Mouse (Mus musculus) right cerebral cortex, postnatal 25 days (tissue): ENCODE data around the gene Frs2.
"Not testable (repeated sequence)": the region's sequence is repeated elsewhere in the genome, so short reads cannot be mapped to it uniquely, and the experiment has no call there.

ENCODE experiments used
- DNase-seq: peaks from one replicate; pipeline ENCODE4 v3.0.0; 2022

Gene Frs2

DNA sequence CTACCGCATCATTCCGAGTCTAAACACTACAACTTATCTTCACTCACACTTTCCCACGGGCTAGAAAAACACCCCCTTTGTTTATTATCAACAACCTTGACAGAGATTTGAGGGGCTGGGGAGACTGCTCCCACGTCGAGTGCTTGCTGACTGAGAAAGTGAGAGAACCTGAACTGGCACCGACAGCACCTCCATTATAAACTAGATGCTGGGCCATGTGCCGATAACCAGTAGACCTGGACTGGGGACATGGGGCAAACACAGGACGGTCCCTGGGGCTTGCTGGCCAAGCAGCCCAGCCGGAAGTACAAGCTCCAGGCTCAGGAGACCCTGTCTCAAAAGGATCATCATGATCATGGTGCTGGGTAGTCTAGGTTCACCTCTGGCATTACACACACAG is 1.9 kb downstream of the Frs2 start:
- no peak for DNase-seq

DNA sequence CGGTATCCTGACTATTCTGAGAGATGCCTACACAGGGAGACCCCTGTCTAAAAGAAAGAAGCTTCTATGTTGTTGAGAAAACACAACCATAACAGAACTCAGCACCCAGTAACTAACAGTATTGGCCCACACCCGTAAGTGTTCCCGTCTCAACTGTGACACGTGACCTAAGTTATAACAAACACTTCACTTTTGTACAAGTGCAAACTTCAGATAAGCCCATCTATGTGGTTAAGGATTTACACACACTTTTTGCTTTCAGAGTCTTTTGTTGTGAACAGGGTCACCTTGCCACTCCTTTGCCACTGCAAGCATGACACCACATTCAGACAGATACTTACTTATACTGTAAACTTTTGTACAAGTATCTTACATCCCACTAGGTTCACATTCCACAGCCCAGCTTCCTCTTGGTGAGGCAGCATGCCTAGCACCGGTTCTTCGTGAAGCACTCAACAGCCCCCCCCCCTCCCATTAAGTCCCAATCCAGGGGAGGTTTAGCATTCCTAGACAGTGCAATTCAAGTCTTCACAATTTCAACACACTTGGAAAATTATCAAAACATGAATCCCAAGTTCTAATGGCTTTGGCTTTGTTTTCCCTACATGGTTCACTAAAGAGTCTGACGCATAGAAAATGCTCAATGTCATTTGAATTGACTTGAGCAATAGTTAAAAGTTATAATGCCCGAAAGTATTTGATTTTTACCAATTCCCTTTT is 2.6 kb downstream of the Frs2 start:
- no peak for DNase-seq

DNA sequence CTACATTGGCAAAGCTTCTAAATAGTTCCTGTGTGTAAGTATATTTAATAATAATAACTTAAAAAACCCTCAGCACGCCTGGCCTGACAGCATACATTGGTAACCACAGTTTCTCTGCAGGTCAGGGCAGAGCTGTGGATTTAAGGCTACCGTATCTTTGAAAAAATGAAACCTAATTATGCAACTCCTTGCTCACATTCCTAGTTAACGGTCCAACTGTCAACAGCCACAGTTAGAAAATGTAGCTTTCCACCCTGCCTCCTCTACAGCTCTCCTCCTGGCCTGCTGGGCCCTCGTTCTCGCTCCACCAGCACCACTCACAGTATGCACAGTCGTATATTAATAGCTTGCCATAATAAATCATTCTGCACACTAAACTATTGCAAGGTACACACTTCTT is 3.7 kb downstream of the Frs2 start:
- DNase-seq: no peak

DNA sequence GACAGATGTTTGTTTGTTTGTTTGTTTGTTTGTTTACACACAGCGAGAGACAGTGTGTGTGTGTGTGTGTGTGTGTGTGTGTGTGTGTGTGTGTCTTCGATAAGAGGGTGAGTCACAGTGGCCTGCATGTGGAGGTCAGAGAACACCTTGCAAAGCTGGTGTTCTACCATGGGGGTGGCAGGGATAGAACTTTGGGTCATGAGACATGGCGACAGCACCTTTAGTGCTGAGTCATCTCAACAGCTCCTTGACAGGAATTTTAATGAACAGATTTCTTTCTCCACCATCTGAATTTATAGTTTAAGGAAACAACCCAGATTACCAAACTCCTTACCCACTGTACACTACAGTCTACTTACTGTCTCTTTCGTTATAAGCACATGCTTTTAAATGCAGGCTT is 4.3 kb downstream of the Frs2 start:
- DNase-seq: no peak

DNA sequence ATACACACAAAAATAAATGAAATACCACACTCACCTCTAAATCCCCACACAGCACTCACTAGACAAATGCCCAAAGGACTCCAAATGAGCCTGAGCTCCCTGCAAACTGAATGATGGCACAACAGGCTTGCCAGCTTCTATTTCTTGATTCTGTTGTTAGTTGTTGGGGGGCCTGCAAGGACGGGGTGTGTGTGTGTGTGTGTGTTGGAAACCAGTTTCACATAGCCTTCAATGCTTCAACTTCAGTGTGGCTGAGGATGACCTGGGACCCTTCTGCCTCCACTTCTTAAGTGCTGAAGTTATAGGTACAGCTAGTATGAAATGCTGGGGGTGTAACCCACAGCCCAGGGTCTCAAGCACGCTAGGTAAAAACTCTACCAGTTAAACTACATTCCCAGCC is 5.0 kb downstream of the Frs2 start:
- no peak for DNase-seq

DNA sequence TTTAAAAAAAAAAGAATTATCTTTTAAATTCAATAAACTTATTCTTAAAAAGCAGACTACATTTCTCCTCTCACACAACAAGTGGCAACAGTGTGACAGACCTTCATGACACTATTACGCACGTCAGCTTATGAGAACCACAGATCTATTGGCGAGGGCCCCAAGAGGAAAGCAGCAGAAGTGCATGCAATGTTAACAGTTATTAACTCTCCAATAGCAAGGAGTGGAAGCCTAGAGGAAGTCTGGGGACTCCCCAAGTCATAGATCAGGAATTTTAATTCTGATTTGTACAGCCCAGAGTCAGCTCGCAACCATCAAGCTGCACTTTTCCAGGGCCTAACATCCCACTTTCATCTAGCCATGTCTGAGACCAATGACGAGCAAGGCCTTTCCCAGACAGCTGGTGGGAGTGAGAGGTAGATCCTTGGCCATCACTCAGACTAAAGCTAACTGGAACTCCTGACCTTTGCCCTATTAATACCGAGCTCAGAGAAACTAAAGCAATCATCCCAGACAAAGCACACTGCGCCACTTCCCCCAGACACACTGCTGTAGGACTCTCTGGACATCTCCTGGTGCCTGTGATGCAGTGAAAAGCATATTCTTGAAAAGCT is 6.3 kb downstream of the Frs2 start:
- no peak for DNase-seq

DNA sequence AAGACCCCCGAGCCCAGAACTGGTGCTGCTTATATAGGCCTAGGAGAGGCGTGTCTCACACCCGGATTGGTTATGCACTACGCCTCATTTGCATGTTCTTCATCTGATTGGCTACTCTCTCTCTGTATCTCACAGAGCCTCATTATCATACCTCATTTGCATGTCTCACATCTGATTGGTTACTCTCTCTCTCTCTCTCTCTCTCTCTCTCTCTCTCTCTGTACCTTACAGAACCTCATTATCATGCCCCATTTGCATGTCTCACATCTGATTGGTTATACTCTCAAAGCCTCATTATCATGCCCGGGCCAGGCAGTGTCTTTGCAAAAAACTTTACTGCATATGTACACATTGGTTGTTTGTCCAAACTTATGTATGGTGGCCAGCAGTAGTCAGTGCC is 16.8 kb downstream of the Frs2 start:
- not testable (repeated sequence) for DNase-seq

DNA sequence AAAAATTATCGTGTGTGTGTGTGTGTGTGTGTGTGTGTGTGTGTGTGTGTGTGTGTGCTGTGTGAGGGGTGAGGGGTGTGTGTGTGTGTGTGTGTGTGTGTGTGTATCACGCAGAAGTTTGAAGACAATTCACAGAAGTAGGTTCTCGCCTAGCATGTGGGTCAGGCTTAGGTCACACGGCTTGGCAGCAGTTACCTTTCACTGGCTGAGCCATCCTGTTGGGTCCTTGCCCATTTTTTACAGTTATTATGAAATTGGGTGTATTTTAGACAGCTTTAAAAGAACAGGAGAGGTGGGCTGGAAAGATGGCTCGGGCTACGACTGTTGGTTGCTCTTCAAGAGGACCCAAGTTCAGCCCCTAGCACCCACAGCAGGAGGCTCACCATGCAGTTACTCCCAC is 18.3 kb downstream of the Frs2 start:
- no peak for DNase-seq

DNA sequence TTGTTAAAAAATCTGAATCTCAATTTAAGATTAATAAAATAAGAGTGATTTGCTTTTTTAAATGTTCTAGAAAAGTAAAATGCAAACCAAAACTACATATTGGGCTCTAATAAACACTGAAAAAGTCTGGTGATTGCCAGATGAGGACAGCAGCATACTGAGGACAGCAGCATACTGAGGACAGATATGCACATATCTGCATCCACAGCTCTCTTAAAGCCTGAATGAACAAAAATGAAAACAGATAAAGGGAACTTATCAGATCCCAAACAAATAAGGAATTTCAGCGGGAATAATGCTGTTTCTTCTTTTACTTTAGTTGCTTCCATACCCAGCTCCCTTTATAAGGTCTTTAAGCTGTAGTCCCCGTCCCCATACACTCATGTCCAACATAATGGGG is 19.6 kb downstream of the Frs2 start:
- DNase-seq: no peak

DNA sequence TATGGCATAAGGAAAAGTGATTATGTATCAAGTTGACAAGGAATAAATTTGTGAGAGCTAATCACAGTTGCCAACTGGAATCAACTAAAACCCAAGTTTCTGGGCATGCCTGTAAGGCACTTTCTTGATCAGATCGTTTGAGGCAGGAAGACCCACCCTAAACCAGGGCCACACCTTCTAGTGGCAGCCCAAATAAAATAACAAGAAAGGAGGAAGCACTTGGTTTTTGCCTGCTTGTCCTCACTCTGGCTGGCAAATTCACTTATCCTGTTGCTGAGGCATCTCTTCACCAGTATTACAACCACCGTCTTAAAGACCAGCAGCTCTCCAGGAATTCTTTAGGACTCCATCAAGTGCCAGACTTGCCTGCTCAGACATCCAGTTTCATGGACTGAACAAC is 20.9 kb downstream of the Frs2 start:
- DNase-seq: no peak

DNA sequence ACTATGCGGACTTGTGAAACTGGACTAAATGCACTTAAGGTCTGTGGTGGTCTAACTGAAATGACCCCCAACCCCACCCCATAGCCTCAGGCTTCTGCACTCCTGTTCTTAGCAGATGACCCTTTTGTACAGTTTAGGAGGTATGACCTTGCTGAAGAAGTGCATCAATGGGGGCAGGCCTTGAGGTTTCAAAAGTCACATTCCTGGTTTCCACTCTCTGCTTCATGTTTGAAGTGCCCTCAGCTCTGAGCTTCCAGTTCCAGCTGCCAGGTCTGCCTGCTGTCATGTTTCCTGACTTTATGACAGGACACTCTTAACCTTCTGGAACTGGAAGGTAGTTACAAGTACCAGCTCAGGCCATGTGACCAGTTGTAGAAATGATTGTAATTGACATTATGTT is 21.6 kb downstream of the Frs2 start:
- no peak for DNase-seq

DNA sequence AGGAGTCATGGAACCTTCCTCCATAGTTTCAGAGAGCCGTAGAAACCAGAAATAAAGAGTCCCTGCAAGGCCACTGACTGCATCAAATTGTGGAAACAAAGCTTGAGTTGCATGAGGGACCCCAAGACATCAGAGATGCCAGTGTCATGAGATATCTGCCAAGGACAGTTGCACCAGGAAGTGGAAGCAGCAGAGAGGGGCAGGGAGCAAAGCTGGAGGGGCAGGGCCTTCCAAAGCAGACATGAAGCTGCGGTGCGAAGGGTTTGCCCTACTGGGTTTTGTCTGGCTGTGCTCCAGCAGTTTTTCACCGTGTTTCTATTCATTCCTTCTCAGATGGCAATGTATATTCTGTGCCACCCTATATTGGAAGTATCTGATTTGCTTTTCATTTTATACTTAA is 22.1 kb downstream of the Frs2 start:
- DNase-seq: no peak

DNA sequence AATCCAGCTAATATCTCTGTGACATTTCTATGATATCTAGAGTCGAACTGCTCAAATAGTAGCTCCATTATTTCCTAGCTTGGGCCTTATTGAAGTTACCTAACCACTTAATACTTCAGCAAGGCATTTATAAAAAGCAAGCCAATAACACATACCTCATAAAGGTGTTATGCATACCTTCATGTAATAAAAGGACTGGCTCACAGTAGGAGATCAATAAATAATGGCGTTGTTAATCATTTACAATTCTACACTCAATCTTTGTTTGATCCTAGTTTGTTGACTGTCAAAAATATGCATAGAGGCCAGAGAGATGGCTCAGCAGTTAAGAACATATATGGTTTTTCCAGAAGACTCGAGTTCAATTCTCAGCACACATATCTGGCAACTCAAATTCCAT is 26.9 kb downstream of the Frs2 start:
- DNase-seq: no peak

DNA sequence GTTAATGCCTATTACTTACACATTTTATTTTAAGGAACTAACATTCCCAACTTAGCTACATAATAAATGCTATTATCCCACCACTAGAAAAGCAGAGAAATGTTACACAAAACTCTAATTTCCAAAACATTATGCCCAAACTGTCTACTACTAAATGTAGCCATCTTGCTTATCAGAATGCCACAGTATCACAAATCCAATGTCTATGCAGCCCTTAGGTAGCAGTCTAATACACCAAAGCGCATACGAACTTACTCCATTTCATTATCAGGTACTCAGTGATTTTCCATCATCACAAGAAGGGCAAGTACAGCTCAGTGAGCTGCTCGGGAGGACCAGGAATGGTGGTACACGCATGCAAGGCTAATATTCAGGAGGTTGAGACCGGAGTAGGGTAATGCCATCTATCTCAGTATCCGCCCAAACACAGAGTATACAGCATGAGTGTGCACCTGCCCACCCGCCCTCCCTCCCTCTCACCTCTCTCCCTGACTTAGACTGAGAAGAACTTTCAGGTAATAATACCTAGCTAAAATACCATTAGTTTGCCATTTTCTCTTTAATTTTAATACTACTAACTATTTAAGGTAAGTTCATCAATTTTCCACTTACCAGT is 28.2 kb downstream of the Frs2 start:
- DNase-seq: no peak

DNA sequence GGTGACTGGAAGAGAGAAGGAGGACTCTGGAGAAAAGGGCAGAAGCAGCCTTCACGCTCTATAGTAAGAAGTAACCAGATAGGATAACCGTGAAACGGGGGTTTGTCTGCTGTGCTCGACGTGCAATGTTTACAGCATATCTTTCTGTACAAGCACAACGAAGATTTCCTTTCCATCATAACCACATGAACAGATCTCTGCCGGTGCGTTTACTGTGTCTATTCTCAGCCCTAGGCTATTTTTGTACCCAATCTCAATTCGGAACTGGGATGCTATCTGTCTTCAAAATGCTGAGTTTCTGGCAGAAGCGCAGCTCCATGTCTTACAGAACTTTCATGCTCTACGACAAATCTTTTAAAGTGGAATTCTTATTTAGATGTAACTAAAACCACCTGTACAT is 28.8 kb downstream of the Frs2 start:
- DNase-seq: no peak

DNA sequence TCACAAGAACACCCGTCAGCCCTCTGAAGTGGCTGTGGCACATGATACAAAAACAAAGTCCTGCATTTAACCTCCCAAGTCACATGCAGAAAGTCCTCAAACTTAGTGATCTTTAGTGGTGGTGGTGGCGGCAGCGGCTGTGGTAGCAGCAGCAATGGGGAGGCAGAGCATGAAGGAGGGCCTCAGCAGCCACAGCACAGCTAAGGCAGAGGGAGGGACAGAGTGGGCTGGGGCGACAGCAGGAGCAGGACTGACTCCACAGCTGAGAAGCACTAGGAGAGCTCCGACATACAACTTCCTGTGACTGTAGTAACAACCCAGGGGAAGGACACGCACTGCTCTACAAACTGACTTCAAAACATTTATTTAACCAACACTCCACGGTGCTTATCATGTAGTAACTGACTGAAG is 29.9 kb downstream of the Frs2 start:
- DNase-seq: no peak

DNA sequence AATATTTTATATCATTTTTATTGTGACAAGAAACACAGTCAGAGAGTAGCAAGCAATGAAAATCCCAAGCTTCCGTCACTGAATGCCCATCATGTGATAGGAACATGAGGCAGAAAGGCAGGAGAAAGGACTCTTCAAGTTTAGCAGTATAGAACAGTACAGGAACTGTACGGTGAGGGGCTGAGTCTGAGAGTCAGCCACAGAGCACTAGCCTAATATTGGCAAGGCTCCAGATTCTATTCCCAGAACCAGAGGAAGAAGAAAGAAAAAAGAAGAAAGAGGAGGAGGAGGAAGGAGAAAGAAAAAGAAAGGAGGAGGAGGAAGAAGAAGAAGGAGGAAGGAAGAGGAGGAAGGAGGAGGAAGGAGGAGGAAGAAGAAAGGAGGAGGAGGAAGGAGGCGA is 32.7 kb downstream of the Frs2 start:
- DNase-seq: no peak

DNA sequence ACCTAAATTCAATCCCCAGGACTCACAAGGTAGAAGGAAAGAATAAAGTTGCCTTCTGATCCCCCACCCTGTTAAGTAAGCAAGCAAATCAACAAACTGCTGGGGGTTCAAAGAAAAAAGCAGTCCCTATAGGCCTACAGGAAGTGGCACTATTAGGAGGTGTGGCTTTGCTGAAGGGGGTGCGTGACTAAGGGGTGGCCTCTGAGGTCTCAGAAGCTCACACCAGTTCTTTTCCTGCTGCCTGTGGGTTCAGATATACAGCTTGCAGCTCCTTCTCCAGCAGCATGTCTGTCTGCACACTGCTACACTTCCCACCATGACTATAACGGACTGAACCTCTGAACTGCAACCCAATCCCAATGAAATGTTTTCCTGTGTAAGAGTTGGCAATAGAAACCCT is 35.8 kb downstream of the Frs2 start:
- DNase-seq: no peak

DNA sequence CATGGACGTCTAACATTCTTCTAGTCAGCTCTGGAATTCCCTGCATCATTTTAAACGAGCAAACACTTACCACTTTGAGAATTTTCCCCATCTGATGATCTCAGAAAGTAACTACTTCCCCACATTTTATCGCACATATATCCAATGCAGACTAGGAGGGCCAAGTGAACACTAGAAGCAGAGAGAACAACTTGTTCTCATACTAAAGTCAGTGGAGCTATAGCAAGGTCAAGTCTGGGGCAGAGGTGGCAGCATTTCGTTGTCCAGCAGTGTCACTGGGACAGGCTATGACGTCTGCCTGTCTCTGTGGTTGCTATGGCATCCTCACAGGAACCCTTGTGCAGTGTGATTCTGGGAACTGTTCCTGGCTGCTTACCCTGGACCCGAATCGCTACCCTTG is 36.9 kb downstream of the Frs2 start:
- no peak for DNase-seq

DNA sequence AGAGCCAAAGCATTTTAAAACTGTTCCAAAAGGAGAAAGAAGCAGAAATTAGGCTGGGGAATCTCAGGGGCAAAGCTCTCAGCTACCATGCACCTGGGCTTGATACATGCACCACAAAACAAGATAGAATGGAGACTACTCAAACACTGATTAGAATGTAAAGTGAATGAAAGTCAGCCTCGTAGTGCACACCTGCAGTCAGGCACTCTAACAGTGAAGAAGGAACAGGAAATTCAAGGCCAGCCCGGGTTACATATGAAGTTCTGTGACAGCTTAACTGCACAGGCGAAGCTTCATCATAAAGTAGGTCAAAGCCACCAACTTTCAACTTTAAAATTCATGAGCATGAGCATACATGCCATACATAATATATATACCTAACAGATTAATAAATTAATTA is 38.1 kb downstream of the Frs2 start:
- no peak for DNase-seq

DNA sequence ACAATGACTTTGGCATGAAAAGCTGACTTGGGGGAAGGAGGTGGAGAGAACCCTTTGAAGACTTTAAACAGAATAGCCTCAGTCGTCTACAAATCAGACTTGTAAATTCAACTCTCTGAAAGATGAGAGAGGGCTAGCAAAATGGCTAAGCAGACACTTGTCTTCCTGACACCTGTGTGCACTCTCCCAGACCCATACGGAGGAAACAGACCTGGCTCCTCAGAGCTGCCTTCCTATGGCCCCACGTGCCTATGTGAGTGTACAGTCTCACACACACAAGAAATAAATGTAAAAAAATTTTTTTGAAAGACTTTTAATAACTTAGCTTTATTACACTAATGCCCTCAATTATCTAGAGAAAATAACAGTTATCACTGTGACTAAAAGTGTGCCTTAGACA is 41.6 kb downstream of the Frs2 start:
- no peak for DNase-seq

DNA sequence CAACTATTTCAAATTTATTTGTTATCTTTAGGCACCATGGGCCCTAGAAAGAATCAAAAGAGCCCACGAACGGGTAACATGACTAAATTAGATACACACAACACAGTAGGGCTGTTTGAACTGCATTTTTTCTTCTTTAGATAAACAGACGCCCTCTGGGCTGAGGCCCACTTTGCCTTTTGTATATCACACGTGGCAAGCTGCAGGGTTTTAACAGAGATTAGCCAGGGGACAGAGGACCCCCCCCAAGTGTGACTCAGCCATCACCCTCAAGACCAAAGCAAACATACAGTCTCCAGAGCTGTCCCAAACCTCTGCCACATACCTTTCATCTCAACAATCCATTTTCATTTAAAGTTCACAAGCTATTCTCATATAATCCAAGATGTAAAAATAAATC is 42.1 kb downstream of the Frs2 start:
- DNase-seq: no peak

DNA sequence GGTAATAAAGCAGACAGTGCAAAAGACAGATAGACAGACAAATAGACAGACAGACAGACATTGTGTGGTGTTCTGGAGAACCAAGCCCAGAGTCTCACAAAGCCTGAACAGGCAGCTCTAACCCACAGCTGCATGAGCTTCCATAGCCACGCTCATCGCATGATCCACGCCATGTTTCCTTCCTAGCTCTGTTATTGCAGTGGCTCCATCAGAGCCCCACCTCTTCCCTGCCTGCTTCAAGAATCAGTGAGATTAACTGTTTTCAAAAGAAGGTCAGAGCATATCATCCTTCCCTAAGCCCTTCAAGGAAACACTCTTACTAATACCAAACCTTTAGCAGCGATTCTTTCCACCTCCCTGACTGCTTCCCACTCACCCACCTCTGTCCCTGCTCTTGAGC is 43.3 kb downstream of the Frs2 start:
- DNase-seq: no peak

DNA sequence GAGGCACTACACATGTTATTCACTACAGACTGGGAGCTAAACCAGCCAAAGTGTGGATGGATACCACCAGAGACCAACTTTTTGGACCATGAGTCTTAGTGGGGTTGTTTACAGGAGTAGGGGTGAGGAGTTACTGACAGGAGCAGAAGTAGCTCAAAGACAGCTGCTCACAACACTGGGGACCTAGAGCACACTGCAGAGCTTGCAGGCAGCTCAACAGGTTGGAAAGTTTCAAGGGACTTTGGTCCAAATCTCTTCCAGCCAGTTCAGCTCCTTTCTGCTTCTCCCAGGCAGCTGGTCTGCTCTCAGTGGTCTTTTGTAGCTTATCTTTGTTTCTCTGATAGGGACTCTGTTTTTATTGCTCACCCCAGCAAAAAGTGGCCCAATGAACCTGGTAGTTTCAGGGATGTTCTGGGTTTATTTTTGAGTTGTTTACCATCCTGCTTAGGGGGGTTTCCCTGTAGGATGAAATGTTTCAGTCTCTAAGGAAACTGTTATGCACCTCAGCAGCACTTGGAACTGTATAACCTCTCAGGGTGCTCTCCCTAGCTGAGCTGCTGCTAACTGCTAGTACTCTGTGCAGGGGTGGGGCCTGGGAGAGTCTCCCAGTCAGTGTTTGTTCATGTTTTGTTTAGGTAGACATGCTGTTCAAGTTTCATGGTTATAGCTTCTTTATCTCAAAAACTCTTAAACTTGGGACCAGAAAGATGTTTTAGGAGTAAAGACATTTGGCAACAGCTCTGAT is 44.3 kb downstream of the Frs2 start:
- no peak for DNase-seq
